Mouse (Mus musculus) testis, adult 2 months (tissue): ENCODE results near the gene Bach1. TPM values are rescaled to one million over a fixed set of nuclear protein-coding genes. Genes with fewer than 3 reads are reported as not detected.

ENCODE experiments used
- H3K27ac ChIP-seq: fragments of 200-500 bp; 2 replicates; pipeline ENCODE4 v1.5.1; 2012; ENCODE audit warnings: low read depth, low read length; ENCODE audit not compliant: control insufficient read depth, insufficient read depth
- H3K27me3 ChIP-seq: fragments of 200-500 bp; 2 replicates; pipeline ENCODE4 v1.6.1; 2012; ENCODE audit warnings: mild to moderate bottlenecking, low read length, moderate library complexity; ENCODE audit not compliant: control insufficient read depth, insufficient read depth
- H3K36me3 ChIP-seq: fragments of 200-500 bp; 2 replicates; pipeline ENCODE4 v1.6.1; 2012; ENCODE audit warnings: mild to moderate bottlenecking, low read length; ENCODE audit not compliant: control insufficient read depth, insufficient read depth
- H3K4me1 ChIP-seq: fragments of 200-500 bp; 2 replicates; pipeline ENCODE4 v1.6.1; 2012; ENCODE audit warnings: low read length; ENCODE audit not compliant: control insufficient read depth, insufficient read depth
- H3K4me3 ChIP-seq: fragments of 200-500 bp; 2 replicates; pipeline ENCODE4 v1.5.1; 2012; ENCODE audit warnings: low read depth, mild to moderate bottlenecking, low read length, moderate library complexity, mixed read lengths; ENCODE audit not compliant: control insufficient read depth
- CTCF ChIP-seq: fragments of 200-500 bp; IDR thresholded peaks from 2 replicates; pipeline ENCODE4 v1.5.1; 2012; ENCODE audit warnings: low read depth, mild to moderate bottlenecking, inconsistent platforms, low read length, moderate library complexity; ENCODE audit not compliant: control insufficient read depth, insufficient read depth, insufficient replicate concordance
- POLR2A ChIP-seq: fragments of 200-500 bp; IDR thresholded peaks from 2 replicates; pipeline ENCODE4 v1.6.1; 2012; ENCODE audit warnings: low read depth, mild to moderate bottlenecking, inconsistent platforms, low read length, moderate library complexity; ENCODE audit not compliant: control insufficient read depth
- polyA plus RNA-seq: library from polyadenylated mRNA; depleted of rRNA; stranded (reverse); fragments of >200 nt; gene quantifications from 2 replicates; pipeline ENCODE4 v1.2.3, GENCODE M21; 2012

Bach1 gene
- polyA plus RNA-seq, 1 experiment = 1.0 TPM

DNA sequence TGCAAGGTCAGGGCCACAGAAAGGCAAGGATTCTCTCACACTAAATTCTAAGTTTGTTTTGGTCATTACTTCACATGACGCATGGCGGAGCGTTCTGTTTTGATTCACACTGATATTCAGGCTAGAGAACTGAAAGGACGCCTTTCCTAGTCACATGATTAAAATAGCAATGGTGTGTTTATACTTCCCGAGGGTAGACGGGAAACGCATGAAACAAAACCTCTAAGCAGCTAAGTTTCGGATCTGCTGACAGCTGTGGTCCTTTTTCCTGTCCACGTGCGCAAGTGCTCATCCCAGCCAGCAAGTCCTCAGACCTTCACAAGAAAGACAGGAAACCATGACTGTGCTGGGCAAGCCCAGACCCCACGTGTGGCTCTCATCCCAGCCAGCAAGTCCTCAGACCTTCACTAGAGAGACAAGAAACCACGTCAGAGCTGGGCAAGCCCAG lies 37.7 kb upstream of the Bach1 start:
- Histone ChIP-seq H3K36me3 (no peaks in the 10 kb centered on the region), H3K4me1 (peaks cover 3% of the 10 kb centered on the region), H3K27ac (no peak overlapping the region), H3K4me3 (no peak overlapping the region), H3K27me3 (no peaks in the 10 kb centered on the region)
- TF ChIP-seq POLR2A = no peak
- no peak for TF ChIP-seq CTCF

DNA sequence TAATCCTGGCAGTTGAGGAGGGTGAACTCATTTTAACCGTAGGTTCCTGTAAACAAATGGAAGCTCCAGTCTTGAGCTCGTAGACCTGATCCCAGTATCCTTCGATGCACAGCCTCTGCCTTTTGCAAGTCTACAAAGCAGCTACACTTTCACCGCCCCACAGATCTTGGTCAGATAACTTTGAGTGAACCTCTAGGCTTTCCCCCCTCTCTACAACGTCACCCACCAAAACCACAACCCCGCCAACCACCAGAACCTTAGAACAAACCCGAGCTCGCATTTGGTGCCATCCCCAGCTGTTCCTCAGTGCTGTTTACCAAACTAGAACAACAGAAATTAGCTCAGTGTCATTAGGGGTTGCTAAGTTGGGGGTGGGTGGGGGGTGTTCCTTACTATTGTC lies 37.1 kb upstream of the Bach1 start:
- no peak overlapping the region for H3K27ac ChIP-seq

DNA sequence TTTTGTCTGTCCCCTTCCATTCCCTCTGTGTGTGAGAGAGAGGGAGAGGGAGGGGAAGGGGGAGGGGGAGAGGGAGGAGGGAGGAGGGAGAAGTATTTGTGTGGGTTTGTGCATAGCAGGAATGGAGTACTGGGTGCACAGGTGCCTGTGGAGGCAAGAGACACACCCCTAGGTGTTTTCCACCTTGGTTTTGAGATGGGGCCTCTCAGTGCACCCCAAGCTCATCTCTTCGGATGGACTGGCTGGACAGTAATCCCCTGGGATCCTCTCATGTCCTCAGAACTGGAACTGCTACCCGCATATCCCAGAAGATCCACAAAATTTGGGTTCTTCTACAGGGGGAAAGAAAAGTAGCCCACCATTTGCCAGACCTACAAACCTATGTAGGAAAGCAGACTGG lies 36.2 kb upstream of the Bach1 start:
- Histone ChIP-seq H3K27me3 (no peaks in the 10 kb centered on the region), H3K4me1 (peaks cover 3% of the 10 kb centered on the region), H3K27ac (no peak overlapping the region), H3K36me3 (no peaks in the 10 kb centered on the region), H3K4me3 (no peak overlapping the region)
- TF ChIP-seq POLR2A (no peak), CTCF (no peak)

More for the DNA sequence above, 37.1 kb upstream of the Bach1 start:
- no peaks in the 10 kb centered on the region for H3K36me3 ChIP-seq
- peaks cover 3% of the 10 kb centered on the region for H3K4me1 ChIP-seq
- TF ChIP-seq POLR2A = no peak
- TF ChIP-seq CTCF = no peak
- H3K4me3 ChIP-seq = no peak overlapping the region
- no peaks in the 10 kb centered on the region for H3K27me3 ChIP-seq

DNA sequence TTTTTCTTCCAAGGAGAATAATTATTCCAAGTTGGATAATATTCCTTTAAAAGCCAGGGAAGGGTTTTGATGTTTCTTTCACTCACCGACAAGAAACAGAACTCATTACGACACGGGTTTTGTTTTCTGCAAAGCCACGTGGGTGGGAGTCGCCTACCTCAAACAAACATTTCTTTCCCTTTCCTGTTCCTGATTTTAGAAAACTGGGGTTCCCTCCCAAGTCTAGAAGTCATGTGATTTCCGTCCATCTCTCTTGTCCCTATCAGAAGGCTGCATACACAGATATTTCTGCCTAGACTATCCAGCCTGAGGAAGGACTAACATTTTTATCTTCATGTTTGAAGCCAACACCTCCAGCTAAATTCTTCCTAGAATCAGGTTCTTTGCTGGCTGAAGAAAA lies 34.9 kb upstream of the Bach1 start:
- Histone ChIP-seq H3K27me3 (no peaks in the 10 kb centered on the region), H3K4me1 (peaks cover 3% of the 10 kb centered on the region), H3K4me3 (no peak overlapping the region), H3K27ac (no peak overlapping the region), H3K36me3 (no peaks in the 10 kb centered on the region)
- TF ChIP-seq POLR2A (no peak), CTCF (no peak)

DNA sequence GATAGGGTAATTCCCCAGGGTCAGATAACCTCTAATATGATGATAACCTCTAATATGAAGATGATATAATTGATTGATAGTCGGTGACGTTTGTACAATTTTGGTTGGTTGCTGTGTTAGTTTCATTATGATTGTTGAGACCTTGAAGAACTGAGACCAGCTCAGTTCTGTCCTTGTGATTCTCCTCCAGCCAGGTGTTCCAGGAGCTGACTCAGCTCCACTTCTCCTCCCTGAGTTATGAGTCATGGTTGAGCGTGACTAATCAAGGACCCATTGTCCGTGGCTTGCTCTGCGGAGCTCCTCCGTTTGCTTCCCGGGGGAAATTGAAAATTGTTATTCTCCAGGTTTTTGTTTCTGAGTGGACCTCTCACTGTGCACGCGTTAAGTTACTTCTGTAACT lies 33.5 kb upstream of the Bach1 start:
- Histone ChIP-seq H3K4me1 (peaks cover 3% of the 10 kb centered on the region), H3K36me3 (no peaks in the 10 kb centered on the region), H3K4me3 (no peak overlapping the region), H3K27ac (no peak overlapping the region), H3K27me3 (no peaks in the 10 kb centered on the region)
- TF ChIP-seq POLR2A (no peak), CTCF (no peak)

DNA sequence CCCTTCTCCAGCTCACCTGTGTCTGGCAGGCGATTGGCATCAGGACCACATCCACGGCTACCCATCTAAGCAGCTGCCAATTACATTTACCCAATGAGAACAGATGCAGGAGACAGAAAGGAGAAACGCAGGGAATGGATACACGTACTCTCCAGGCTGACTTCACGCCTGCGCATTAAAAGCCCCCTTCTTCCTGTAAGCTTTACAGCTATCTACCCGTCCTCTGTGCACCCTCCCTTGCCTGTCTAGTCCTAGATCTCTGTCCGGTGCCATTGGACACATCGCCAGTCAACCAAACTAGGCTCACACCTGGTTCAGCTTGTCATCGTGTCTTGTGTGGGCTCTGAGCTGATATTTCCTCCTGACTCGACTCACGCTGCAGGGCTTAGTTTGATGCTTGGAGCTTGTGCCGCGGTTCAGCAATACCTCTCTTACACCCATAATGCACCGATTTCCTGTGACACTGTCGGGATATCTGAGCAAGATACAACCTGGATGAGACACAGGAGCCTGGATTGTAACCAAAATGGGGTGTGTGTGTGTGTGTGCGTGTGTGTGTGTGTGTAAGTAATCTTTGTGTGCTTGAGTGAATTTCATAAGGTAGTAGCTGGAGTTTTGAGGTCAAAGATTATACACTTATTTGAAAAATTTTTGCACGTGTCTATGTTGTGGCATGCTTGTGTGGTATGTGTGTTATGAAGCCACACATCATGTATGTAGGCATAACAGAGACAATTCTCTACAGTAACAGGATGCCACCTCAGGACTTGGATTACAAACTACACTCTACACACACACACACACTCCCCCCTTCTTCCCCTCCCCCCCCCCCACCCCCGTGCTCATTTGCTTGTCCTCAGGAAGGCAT lies 32.8 kb upstream of the Bach1 start:
- Histone ChIP-seq H3K27me3 (no peaks in the 10 kb centered on the region), H3K4me1 (peaks cover 6% of the 10 kb centered on the region), H3K4me3 (0 out of 2 replicates have a peak overlapping the region, but pooled peaks have one; percentile 6), H3K27ac (no peak overlapping the region), H3K36me3 (no peaks in the 10 kb centered on the region)
- no peak for TF ChIP-seq CTCF
- no peak for TF ChIP-seq POLR2A

DNA sequence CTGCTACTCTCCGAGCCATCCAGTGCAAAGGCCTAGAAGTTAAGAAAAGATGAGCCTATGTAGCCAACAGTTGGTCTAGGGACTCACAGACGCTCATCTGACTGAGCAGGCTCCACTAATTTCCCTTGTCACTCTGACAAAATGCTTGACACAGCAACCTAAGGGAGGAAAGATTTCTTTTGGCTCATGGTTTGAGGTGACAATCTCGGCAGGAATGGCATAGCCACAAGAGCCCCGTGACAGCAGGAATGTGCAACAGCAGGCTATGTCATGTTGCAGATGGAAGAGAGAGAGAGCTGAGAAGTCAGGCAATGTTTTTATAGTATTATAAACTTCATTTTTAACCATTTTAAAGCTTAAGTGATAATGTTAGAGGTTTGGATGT lies 32.1 kb upstream of the Bach1 start:
- H3K36me3 ChIP-seq = no peaks in the 10 kb centered on the region

More for the DNA sequence above, 32.1 kb upstream of the Bach1 start:
- no peak overlapping the region for H3K27ac ChIP-seq
- TF ChIP-seq POLR2A = no peak
- no peak for TF ChIP-seq CTCF
- peaks cover 4% of the 10 kb centered on the region for H3K4me1 ChIP-seq
- H3K27me3 ChIP-seq = no peaks in the 10 kb centered on the region
- no peak overlapping the region for H3K4me3 ChIP-seq
